Mouse (Mus musculus) limb, embryonic 15.5 days (tissue): ENCODE data around the gene Nlrc5. TPM values are rescaled to one million over a fixed set of nuclear protein-coding genes. Genes with fewer than 3 reads are reported as not detected.

Source experiments
- ATAC-seq: fragments of 200-750 bp; cut with Nextera tagmentation; 2 replicates; pipeline ENCODE4 v1.8.0; 2017; ENCODE audit warnings: low read depth, moderate TSS enrichment; ENCODE audit not compliant: insufficient number of reproducible peaks, low FRiP score, low TSS enrichment
- H3K27ac ChIP-seq: fragments of 300-500 bp; sonication (generic); 2 replicates; pipeline ENCODE4 v1.5.1; 2015; ENCODE audit warnings: moderate library complexity, mild to moderate bottlenecking, inconsistent platforms
- H3K27me3 ChIP-seq: fragments of 300-500 bp; sonication (generic); 2 replicates; pipeline ENCODE4 v1.6.1; 2015; ENCODE audit warnings: inconsistent platforms
- H3K36me3 ChIP-seq: fragments of 300-500 bp; sonication (generic); 2 replicates; pipeline ENCODE4 v1.6.1; 2015; ENCODE audit warnings: inconsistent platforms
- H3K4me1 ChIP-seq: fragments of 300-500 bp; sonication (generic); 2 replicates; pipeline ENCODE4 v1.6.1; 2015; ENCODE audit warnings: inconsistent platforms
- H3K4me2 ChIP-seq: fragments of 300-500 bp; sonication (generic); 2 replicates; pipeline ENCODE4 v1.6.1; 2015; ENCODE audit warnings: mild to moderate bottlenecking, inconsistent platforms
- H3K4me3 ChIP-seq: fragments of 300-500 bp; sonication (generic); 2 replicates; pipeline ENCODE4 v1.5.1; 2015; ENCODE audit warnings: mild to moderate bottlenecking, inconsistent platforms
- H3K9ac ChIP-seq: fragments of 300-500 bp; sonication (generic); 2 replicates; pipeline ENCODE4 v1.6.1; 2015; ENCODE audit warnings: inconsistent platforms
- H3K9me3 ChIP-seq: fragments of 300-500 bp; sonication (generic); 2 replicates; pipeline ENCODE4 v1.6.1; 2016; ENCODE audit warnings: inconsistent platforms
- WGBS: fragments of 180-500 bp; shearing (Covaris S2); methylation state at CpG from one replicate; pipeline ENCODE4 v1.1.7; 2015; 5-methylcytosine and 5-hydroxymethylcytosine counted together
- polyA plus RNA-seq: library from polyadenylated mRNA; unstranded; fragments of >200 nt; fragmentation: Nextera tagmentation; extraction: Ambion mirVana; gene quantifications from 2 replicates; pipeline ENCODE4 v1.2.1, GENCODE M21; 2015

Gene Nlrc5
- polyA plus RNA-seq, 1 experiment from 2014 or later, result 0.76 TPM

DNA sequence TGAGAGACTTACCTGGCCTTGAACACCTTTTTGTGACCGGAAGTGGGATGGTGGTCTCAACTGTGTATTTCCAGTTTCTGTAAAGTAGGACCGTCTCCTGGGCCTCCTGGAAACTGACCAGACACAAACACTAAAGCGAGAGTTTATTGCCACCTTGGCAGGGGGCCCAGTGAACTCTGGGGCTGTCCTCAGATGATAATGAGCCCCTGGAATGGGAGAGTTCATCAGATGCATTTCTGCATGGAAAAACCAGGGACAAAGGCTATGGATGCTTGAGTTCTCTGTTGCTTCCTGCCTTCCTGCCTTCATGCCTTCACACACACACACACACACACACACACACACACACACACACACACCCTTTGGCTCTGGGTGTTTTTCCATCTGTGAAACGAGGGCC is 100.5 kb downstream of the Nlrc5 start:
- no peak overlapping the region for H3K9ac ChIP-seq
- no peak overlapping the region for H3K4me3 ChIP-seq
- peaks cover 33% of the 10 kb centered on the region for H3K27me3 ChIP-seq
- no peaks in the 10 kb centered on the region for H3K36me3 ChIP-seq
- no peaks in the 10 kb centered on the region for H3K9me3 ChIP-seq
- no peak for ATAC-seq
- H3K4me2 ChIP-seq, result no peak overlapping the region
- H3K4me1 ChIP-seq, result peaks cover 25% of the 10 kb centered on the region
- no peak overlapping the region for H3K27ac ChIP-seq
- WGBS, result 37% methylated on average over 4 of the region's 4 CpGs

DNA sequence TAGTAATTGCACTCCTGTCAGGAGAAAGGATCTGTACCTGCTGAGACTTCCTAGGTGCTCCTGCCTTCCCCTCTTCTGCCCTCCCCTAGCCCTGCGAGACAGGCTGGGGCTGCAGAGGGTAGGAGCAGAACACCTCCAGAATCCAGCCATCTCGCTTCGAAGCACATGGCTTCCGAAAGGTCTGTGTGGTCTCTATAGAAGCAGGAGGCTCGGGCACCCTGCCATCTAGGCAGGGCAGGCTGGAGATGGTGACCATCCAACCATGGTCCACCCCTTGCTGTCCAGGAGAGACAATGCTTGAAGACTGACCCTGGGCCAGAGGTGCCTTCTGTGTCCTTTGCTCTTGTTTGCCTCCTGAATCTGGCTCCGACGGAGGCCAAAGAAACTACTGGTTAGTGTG is 101.5 kb downstream of the Nlrc5 start:
- Histone ChIP-seq H3K27ac (no peak overlapping the region), H3K27me3 (peaks cover 33% of the 10 kb centered on the region), H3K9ac (no peak overlapping the region), H3K4me1 (peaks cover 25% of the 10 kb centered on the region), H3K9me3 (no peaks in the 10 kb centered on the region), H3K4me2 (no peak overlapping the region), H3K36me3 (no peaks in the 10 kb centered on the region), H3K4me3 (no peak overlapping the region)
- no peak for ATAC-seq
- WGBS, result 86% methylated on average over 7 of the region's 7 CpGs

DNA sequence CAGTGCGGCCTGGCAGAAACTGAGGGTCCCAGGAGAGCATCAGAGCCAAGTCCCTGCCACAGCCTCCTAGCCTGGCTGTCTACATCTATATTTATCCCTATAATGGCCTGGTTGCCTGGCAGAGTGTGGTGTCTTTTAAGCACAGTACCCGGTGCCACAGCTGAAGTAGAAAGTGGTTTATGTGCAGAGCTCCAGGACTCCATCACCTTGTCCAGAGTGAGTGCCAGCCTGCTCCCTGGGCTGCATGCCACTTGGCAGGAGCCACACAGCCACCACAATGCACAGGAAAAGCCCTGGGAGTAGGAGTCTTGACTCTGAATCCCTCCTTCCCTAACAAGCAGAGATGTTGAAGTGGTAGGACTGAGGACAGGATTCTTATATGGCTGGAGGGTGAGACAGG is 103.3 kb downstream of the Nlrc5 start:
- no peak overlapping the region for H3K9ac ChIP-seq
- no peak overlapping the region for H3K4me2 ChIP-seq
- no peak overlapping the region for H3K4me3 ChIP-seq
- H3K9me3 ChIP-seq, result no peaks in the 10 kb centered on the region
- 76% methylated on average over 2 of the region's 2 CpGs for WGBS
- no peak for ATAC-seq
- no peak overlapping the region for H3K27ac ChIP-seq
- H3K27me3 ChIP-seq, result peaks cover 28% of the 10 kb centered on the region
- H3K36me3 ChIP-seq, result no peaks in the 10 kb centered on the region
- peaks cover 18% of the 10 kb centered on the region for H3K4me1 ChIP-seq

DNA sequence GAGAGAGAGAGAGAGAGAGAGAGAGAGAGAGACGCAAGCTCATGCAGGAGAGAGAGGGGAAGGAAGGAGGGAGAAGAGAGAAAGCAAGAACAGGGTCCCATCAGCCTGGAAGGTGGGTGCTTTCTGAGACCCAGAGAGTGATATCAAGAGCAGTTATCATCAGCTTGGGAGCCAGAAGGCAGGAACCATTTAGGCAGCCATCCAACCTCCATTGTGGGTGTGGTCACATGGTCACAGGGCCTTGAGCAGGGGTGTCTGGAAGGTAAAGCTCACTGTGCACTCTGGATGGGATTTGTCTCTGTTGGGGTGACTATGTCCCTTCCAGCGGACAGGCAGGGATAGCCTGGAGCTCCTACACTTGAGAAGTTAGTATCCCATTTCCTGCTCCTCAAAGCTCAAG is 105.9 kb downstream of the Nlrc5 start:
- no peak for ATAC-seq
- Histone ChIP-seq H3K36me3 (no peaks in the 10 kb centered on the region), H3K9ac (no peak overlapping the region), H3K9me3 (no peaks in the 10 kb centered on the region), H3K4me3 (no peak overlapping the region), H3K27ac (no peak overlapping the region), H3K27me3 (peaks cover 9% of the 10 kb centered on the region), H3K4me1 (peaks cover 13% of the 10 kb centered on the region), H3K4me2 (no peak overlapping the region)
- WGBS, result 77% methylated on average over 2 of the region's 2 CpGs

DNA sequence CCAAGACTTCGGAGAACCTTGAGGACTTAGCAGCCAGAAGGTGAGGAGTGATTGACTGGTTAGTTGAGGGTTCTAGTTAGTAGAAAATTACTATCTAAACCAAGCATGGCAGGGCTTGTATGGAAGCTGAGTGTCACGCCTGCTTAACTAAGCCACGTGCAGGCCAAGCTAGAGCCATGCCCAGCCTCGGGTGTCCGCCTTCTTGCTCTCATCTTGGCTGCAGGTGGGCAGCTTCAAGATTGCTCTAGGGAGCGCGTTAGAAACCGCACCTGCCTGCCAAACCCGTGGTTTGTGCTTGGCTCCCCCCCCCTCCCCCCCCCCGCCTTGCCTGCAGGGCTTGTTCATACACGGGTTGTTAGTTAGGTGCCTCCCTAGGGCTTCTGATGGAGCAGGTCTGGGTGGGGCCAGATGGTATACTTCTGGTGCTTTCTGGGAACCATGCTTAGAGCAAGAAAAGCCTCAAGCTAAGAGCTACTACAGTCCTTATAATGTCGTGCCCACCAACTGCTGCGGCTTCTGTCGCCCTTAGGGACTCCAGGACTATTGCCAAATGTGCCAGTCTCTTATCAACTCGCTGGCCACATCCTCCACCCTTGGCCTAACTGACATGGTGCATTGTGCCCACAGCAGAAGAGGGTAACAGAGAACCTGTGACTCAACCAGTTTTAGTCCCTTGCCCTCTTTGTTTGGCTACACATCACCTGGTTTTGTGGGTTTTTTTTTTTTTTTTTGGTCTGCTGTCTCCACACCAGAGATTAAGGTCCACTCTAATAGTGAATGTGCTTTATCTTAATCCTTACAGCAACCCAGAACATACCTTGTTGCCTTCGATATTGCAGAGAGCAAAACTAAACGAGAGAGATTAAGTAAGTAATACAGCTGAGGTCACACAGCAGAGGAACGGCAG is 107.0 kb downstream of the Nlrc5 start:
- no peaks in the 10 kb centered on the region for H3K36me3 ChIP-seq
- H3K4me2 ChIP-seq, result no peak overlapping the region
- peaks cover 13% of the 10 kb centered on the region for H3K4me1 ChIP-seq
- peaks cover 1% of the 10 kb centered on the region; the same call in 1 of the 2 replicates for H3K27me3 ChIP-seq
- no peak overlapping the region for H3K27ac ChIP-seq
- H3K9me3 ChIP-seq, result no peaks in the 10 kb centered on the region
- 53% methylated on average over 18 of the region's 18 CpGs for WGBS
- no peak for ATAC-seq
- H3K9ac ChIP-seq, result no peak overlapping the region
- no peak overlapping the region for H3K4me3 ChIP-seq

DNA sequence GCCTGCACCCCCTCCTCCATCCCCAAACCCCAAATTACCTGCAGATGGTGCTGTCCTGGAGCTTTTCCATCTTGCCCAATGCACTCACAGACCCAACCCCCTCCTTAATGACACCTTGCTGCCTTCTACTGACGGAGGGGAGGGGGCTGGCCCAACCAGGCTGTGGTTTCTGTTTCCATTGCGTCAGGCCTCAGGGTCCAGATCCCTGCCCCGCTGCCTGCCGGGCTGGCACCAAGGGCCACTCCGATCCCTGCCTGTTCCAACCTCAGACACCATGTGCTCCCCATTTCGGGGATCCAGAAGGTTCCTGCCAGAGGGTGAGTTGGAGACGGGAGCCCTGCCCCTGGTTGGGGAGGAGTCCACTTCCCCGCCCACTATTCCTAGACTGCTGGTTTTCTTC is 109.8 kb downstream of the Nlrc5 start:
- Histone ChIP-seq H3K27me3 (no peaks in the 10 kb centered on the region), H3K4me3 (peak overlapping the region; percentile 4; the same call in 1 of the 2 replicates), H3K36me3 (no peaks in the 10 kb centered on the region), H3K4me1 (peaks cover 10% of the 10 kb centered on the region), H3K9me3 (no peaks in the 10 kb centered on the region), H3K27ac (no peak overlapping the region), H3K9ac (no peak overlapping the region), H3K4me2 (peak overlapping the region; percentile 27; the same call in 1 of the 2 replicates)
- ATAC-seq, result 0 out of 2 replicates have a peak, but pooled peaks have one; percentile 13
- 34% methylated on average over 8 of the region's 8 CpGs for WGBS

DNA sequence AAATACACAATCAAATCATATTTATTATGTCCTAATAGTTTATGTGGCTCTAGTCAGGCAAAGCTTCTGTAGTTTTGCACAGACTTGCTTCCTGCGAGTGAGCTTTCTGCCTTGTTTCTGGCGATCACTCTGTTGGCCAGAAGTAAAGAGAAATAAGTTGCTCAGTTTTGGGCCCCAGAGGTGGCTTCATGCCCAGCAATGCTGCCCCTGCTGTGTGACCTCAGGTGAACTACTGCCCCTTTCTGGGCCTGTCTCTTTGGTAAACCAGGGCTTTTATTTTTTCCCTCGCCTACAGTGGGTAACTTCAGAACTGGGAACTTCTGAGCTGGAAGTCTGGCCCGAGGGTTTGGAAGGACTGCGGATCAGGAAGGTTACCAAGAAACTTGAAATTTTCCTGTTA is 114.9 kb downstream of the Nlrc5 start:
- Histone ChIP-seq H3K4me3 (no peak overlapping the region), H3K27me3 (no peaks in the 10 kb centered on the region), H3K36me3 (no peaks in the 10 kb centered on the region), H3K9ac (no peak overlapping the region), H3K4me2 (no peak overlapping the region), H3K4me1 (peaks cover 6% of the 10 kb centered on the region), H3K27ac (no peak overlapping the region), H3K9me3 (no peaks in the 10 kb centered on the region)
- ATAC-seq, result no peak
- 77% methylated on average over 5 of the region's 5 CpGs for WGBS

DNA sequence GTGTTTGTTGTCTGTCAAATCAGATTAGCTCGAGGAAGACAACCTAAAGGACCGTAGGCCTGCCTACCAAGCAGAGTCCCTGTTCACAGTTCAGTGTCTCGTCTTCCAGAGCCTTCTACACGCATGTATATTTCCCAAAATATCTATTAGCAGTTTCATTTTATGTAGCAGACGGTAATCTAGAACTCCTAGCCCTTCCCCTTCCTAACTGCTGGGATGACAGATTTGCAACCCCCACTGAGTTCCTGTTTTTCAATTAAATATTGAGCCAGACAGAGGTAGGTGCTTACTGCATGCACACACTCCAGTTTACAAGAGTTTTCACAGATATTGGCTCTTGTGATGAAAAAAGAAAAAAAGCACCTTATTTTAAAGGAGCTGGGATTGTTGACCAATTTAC is 115.3 kb downstream of the Nlrc5 start:
- ATAC-seq, result no peak
- Histone ChIP-seq H3K4me3 (no peak overlapping the region), H3K27me3 (no peaks in the 10 kb centered on the region), H3K4me1 (peaks cover 2% of the 10 kb centered on the region), H3K4me2 (no peak overlapping the region), H3K9me3 (no peaks in the 10 kb centered on the region), H3K27ac (no peak overlapping the region), H3K36me3 (no peaks in the 10 kb centered on the region), H3K9ac (no peak overlapping the region)
- 56% methylated on average over 5 of the region's 5 CpGs for WGBS

DNA sequence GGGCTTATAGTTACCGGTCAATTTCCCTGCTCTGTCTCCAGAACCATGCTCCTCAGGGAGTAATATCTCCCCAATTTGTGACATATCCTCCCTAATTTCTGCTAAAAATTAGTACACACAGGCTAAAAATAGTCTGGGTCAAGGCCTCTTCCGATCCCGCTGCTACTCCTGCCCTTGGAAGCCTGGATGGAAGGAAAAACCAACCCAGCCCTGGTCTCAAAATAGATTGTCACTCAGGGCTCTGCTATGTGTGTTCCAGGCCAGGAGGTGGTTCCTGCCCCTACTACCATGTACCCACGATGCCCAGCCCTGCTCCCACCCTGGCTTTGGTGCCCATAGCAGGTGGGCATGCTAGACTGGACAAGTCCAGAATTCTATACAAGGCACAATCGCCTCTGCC is 115.8 kb downstream of the Nlrc5 start:
- Histone ChIP-seq H3K36me3 (no peaks in the 10 kb centered on the region), H3K9me3 (no peaks in the 10 kb centered on the region), H3K27ac (no peak overlapping the region), H3K4me2 (no peak overlapping the region), H3K9ac (no peak overlapping the region), H3K27me3 (no peaks in the 10 kb centered on the region), H3K4me1 (no peaks in the 10 kb centered on the region), H3K4me3 (no peak overlapping the region)
- WGBS, result 74% methylated on average over 5 of the region's 5 CpGs
- no peak for ATAC-seq

DNA sequence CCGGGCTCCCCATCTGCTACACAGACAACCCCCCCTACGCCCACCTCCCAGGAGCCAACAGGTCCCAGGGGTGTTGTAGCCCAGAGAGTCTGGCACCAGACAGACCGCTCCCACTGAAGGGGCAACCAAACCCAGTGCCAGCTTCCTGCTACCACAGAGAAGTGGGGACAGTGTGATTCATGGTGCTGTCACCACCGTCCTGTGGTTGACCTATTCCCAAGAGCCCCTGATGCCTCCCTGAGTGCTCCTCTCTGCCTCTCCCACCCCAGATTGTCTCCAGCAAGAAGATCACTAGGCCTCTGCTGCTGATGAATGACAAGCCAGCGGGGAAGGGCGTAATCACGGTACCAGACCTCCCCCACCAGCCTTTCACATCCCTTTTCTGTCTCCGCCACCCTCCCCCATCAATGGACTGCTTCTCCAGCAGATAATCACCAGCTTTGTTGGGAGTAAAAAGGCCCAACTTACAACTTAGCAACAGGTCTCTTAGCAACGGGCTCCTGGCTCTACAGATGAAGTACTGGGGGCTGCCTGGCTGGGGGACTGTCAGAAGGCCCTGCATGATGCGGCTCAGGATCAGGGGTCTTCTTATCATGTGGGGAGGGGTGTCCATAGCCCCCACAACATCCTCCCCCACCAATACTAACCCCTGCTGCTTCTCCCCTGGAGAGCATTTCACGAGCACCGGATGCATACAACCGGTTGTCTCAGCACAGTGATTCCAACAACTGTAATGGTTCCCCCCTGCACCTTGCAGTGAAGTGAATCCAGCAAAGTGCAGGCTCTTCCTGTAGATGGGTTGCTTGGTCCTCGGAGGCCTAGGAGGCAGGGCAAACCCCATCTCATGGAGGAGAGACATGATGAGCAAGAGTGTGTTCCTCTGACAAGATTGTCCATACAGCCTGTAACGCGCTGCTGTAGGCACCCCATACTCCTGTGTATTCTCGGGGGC is 117.6 kb downstream of the Nlrc5 start:
- WGBS, result 62% methylated on average over 17 of the region's 17 CpGs
- Histone ChIP-seq H3K27ac (no peak overlapping the region), H3K27me3 (no peaks in the 10 kb centered on the region), H3K4me1 (no peaks in the 10 kb centered on the region), H3K9ac (no peak overlapping the region), H3K4me3 (no peak overlapping the region), H3K36me3 (no peaks in the 10 kb centered on the region), H3K4me2 (no peak overlapping the region), H3K9me3 (no peaks in the 10 kb centered on the region)
- ATAC-seq, result no peak

DNA sequence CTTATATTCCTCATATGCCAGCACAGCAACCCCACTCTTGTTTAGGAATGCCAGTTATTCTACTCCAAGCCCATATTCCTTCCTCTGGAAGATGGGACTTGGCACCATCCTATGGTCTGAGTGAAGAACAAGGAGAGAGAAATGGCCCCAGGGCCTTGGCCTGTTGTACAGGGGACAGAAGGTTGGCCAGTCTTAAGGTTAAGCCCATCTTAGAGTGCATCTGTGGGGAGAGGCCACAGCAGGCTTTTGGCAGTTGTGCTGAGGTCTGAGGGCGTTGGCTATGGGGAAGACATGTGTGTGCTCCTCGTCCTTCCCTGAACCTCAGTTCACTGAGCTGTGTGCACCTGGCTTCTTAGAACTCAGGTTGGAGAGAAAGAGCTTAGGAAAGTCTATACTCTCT is 118.5 kb downstream of the Nlrc5 start:
- no peak overlapping the region for H3K4me3 ChIP-seq

DNA sequence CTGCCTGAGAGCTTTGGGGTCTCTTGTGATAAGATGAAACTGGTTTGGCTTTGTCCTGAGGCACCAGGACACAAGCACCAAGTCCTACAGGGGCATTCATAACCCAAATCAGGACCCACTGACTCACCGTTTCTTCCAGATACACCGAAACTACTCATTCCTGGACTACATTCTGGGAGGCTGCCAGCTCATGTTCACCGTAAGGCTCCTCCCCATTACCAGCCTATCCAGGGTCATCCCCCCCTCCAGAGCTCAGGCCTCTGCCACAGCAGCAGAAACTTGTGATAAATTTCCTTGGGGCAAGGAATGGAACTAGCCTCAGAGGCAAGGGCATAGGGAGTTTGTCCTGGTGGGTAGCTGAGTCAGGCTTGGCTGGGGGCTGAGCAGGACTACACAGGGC is 123.1 kb downstream of the Nlrc5 start:
- WGBS, result 49% methylated on average over 3 of the region's 3 CpGs
- H3K27me3 ChIP-seq, result no peaks in the 10 kb centered on the region
- no peaks in the 10 kb centered on the region for H3K9me3 ChIP-seq
- H3K4me3 ChIP-seq, result no peak overlapping the region
- no peak overlapping the region for H3K4me2 ChIP-seq
- no peak overlapping the region for H3K27ac ChIP-seq
- no peaks in the 10 kb centered on the region for H3K36me3 ChIP-seq
- no peak for ATAC-seq
- H3K9ac ChIP-seq, result no peak overlapping the region
- H3K4me1 ChIP-seq, result no peaks in the 10 kb centered on the region

More for the DNA sequence above, 118.5 kb downstream of the Nlrc5 start:
- ATAC-seq, result no peak
- Histone ChIP-seq H3K9me3 (no peaks in the 10 kb centered on the region), H3K27me3 (no peaks in the 10 kb centered on the region), H3K4me1 (no peaks in the 10 kb centered on the region), H3K27ac (no peak overlapping the region), H3K4me2 (no peak overlapping the region), H3K36me3 (no peaks in the 10 kb centered on the region), H3K9ac (no peak overlapping the region)
- 93% methylated on average over 2 of the region's 2 CpGs for WGBS
